Mouse (Mus musculus) testis, adult 2 months (tissue): Measurements from ENCODE around the gene Tmem189. TPM values are rescaled to one million over a fixed set of nuclear protein-coding genes. Genes with fewer than 3 reads are reported as not detected.
"Not testable (repeated sequence)": the region's sequence is repeated elsewhere in the genome, so short reads cannot be mapped to it uniquely, and the experiment has no call there.

Source experiments
- H3K27ac ChIP-seq: fragments of 200-500 bp; 2 replicates; pipeline ENCODE4 v1.5.1; 2012; ENCODE audit warnings: low read depth, low read length; ENCODE audit not compliant: control insufficient read depth, insufficient read depth
- H3K27me3 ChIP-seq: fragments of 200-500 bp; 2 replicates; pipeline ENCODE4 v1.6.1; 2012; ENCODE audit warnings: mild to moderate bottlenecking, low read length, moderate library complexity; ENCODE audit not compliant: control insufficient read depth, insufficient read depth
- H3K36me3 ChIP-seq: fragments of 200-500 bp; 2 replicates; pipeline ENCODE4 v1.6.1; 2012; ENCODE audit warnings: mild to moderate bottlenecking, low read length; ENCODE audit not compliant: control insufficient read depth, insufficient read depth
- H3K4me1 ChIP-seq: fragments of 200-500 bp; 2 replicates; pipeline ENCODE4 v1.6.1; 2012; ENCODE audit warnings: low read length; ENCODE audit not compliant: control insufficient read depth, insufficient read depth
- H3K4me3 ChIP-seq: fragments of 200-500 bp; 2 replicates; pipeline ENCODE4 v1.5.1; 2012; ENCODE audit warnings: low read depth, mild to moderate bottlenecking, low read length, moderate library complexity, mixed read lengths; ENCODE audit not compliant: control insufficient read depth
- CTCF ChIP-seq: fragments of 200-500 bp; IDR thresholded peaks from 2 replicates; pipeline ENCODE4 v1.5.1; 2012; ENCODE audit warnings: low read depth, mild to moderate bottlenecking, inconsistent platforms, low read length, moderate library complexity; ENCODE audit not compliant: control insufficient read depth, insufficient read depth, insufficient replicate concordance
- POLR2A ChIP-seq: fragments of 200-500 bp; IDR thresholded peaks from 2 replicates; pipeline ENCODE4 v1.6.1; 2012; ENCODE audit warnings: low read depth, mild to moderate bottlenecking, inconsistent platforms, low read length, moderate library complexity; ENCODE audit not compliant: control insufficient read depth
- polyA plus RNA-seq: library from polyadenylated mRNA; depleted of rRNA; stranded (reverse); fragments of >200 nt; gene quantifications from 2 replicates; pipeline ENCODE4 v1.2.3, GENCODE M21; 2012

The Tmem189 gene
- polyA plus RNA-seq, 1 experiment, result 97.4 TPM

DNA sequence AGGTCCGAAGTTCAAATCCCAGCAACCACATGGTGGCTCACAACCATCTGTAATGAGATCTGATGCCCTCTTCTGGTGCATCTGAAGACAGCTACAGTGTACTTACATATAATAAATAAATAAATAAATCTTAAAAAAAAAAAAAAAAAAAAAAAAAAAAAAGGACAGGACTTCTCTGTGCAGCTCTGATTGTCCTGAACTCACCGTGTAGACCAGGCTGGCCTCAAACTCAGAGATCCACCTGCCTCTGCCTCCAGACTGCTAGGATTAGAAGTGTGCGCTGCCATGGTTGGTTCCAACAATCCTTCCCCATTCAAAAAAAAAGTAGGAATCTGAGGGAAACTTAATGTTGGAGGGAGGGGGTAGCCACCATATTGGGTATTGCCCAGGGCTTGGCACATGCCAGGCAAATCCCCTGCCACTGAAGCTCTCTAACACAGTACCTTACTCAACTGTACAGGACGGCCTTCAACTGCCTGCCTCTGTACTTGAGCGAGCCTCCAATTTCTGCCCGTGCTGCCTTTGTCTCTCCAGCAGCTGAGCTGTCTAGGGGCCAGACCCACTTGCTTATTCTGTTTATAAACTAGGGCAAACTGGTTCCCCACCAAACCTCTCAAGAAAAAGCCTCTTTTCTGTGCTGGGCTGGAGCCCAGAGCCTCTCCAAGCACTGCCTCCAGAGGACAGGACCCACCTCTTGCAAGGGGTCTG lies 65.1 kb downstream of the Tmem189 start:
- H3K36me3 ChIP-seq, result no peaks in the 10 kb centered on the region; the same call in none of the 2 replicates
- no peaks in the 10 kb centered on the region for H3K27me3 ChIP-seq
- H3K4me1 ChIP-seq, result no peaks in the 10 kb centered on the region
- no peak overlapping the region for H3K4me3 ChIP-seq
- no peak for TF ChIP-seq POLR2A
- no peak for TF ChIP-seq CTCF
- H3K27ac ChIP-seq, result no peak overlapping the region

DNA sequence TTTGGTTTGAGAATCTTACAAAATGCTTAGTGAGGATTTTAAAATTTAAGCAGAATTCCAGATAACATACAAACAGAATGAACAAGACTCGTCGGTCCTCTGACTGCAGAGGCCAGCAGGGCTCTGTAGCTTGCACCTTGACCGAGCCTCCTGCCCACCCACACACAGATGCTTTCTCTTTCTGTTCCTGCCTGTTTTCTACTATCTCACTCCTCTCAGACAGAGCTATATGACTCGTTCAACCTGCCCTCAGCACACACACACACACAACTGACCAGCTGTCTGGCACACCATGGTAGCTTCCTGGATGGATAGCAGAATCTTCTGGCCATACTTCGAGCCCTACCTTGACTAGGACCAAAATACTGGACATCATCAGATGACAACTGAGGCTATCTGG lies 66.7 kb downstream of the Tmem189 start:
- H3K36me3 ChIP-seq, result no peaks in the 10 kb centered on the region
- H3K4me3 ChIP-seq, result no peak overlapping the region
- no peaks in the 10 kb centered on the region for H3K27me3 ChIP-seq
- no peak for TF ChIP-seq POLR2A
- TF ChIP-seq CTCF, result no peak
- no peaks in the 10 kb centered on the region for H3K4me1 ChIP-seq
- H3K27ac ChIP-seq, result no peak overlapping the region

DNA sequence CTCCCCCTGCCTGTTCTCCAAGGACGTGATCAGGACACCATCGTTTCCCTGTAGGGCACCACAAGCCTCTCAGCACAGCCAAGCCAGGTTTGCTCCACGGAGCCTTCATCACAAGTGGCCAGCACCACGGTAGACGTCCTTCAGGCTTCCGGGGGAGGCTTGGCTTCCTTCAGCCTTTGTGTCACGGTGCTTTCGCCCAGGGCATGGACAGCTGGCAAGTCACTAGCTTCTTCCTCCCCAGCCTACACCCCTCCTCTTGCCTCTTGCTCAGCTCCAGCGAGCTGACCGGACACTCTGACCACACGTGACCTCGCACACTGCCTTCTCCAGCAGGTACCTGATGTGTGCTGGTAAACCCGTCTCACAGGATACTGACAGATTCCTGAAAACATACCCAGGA lies 67.3 kb downstream of the Tmem189 start:
- TF ChIP-seq CTCF (no peak), POLR2A (no peak)
- H3K4me1 ChIP-seq, result no peaks in the 10 kb centered on the region
- no peak overlapping the region for H3K4me3 ChIP-seq
- H3K36me3 ChIP-seq, result no peaks in the 10 kb centered on the region
- H3K27ac ChIP-seq, result no peak overlapping the region
- H3K27me3 ChIP-seq, result no peaks in the 10 kb centered on the region

DNA sequence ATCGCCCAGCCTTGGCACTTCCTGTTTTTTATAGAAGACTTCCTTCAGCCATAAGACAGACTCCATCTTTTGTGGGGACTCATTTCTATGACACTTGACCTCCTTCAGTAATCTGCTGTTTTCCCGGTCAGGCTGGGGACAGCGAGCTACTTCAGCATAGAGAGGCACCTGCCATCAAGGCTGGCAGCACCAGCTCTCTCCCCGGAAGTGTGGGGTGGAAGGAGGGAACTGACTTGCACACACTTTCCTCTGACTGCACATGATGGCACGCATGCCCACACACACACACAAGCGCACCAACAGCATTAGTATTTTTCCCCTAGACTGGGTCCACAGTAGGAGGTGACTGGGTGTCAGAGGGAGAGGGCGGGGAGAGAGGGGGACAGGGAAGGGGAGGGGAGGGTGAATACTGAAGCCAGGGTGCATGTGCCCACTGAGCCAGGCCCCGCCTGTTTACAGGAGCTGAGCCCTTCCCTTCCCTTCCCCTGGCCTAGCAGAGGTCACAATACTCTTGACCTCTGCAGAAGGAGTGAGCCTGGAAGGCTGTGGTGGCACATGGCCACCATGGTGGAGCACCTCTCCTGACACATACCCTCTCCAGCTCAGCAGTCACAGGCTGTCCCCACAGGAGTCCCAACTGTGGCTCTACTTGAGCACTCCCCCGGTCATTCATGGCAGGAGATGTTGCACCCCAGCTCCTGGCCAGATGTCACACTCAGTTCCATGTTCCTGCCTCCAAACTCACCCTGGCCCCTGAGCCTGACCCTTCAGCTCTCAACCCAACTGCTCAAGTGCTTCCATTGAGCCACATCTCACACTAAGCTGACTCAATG lies 68.2 kb downstream of the Tmem189 start:
- Histone ChIP-seq H3K4me1 (no peaks in the 10 kb centered on the region), H3K27ac (no peak overlapping the region), H3K4me3 (no peak overlapping the region), H3K27me3 (no peaks in the 10 kb centered on the region), H3K36me3 (no peaks in the 10 kb centered on the region)
- no peak for TF ChIP-seq POLR2A

DNA sequence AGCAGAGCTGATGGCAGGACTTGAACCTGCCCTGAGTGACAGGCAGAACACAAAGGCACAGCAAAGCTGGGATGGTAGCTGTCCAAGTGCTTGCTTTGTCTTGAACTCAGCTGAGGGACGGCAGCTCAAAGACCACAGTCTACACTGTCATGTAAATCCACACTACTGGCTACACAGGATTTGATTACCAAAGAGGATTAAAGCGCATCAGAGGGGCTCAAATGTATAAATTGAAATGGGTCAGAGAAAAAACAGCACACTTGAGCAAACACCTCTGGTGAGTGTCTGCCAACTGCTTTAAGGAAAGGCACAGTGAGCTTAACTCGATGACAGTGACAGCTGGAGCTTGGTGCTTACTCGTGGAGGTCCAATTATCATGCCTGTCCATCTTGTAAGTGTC lies 72.2 kb downstream of the Tmem189 start:
- TF ChIP-seq POLR2A (no peak), CTCF (no peak)
- Histone ChIP-seq H3K36me3 (no peaks in the 10 kb centered on the region), H3K4me3 (no peak overlapping the region), H3K27me3 (no peaks in the 10 kb centered on the region), H3K4me1 (no peaks in the 10 kb centered on the region), H3K27ac (no peak overlapping the region)

DNA sequence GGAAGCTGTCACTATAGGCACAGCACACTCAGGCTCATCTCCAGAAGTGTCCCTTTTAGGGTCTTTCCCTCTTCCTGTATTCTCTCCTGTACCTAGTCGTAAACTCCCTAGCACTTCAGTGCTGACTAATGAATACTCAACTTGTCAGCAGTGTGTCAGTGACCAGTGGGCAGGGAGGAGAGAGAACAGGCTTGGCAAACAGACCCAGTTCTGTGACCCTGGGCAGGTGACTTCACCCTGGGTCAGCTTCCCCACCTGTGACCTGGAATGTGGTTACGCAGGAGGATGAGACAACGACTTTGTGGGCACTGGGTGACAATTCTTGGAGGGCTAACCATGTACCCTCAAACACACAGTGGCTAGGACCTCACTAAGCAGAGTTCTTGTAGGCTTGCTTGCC lies 72.6 kb downstream of the Tmem189 start:
- TF ChIP-seq CTCF, result no peak
- TF ChIP-seq POLR2A, result no peak
- no peaks in the 10 kb centered on the region for H3K36me3 ChIP-seq
- H3K27me3 ChIP-seq, result no peaks in the 10 kb centered on the region
- H3K4me3 ChIP-seq, result no peak overlapping the region
- H3K27ac ChIP-seq, result no peak overlapping the region
- no peaks in the 10 kb centered on the region for H3K4me1 ChIP-seq

DNA sequence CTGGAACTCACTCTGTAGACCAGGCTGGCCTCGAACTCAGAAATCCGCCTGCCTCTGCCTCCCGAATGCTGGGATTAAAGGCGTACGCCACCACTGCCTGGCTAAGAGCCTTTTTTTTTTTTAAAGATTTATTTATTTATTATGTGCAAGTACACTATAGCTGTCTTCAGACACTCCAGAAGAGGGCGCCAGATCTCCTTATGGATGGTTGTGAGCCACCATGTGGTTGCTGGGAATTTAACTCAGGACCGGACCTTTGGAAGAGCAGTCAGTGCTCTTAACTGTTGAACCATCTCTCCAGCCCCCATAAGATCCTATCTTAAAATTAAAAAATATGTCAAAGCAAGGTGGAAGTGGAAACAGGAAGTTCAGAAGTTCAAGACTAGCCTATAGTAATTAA lies 76.3 kb downstream of the Tmem189 start:
- H3K27ac ChIP-seq, H3K4me1 ChIP-seq, H3K36me3 ChIP-seq, H3K4me3 ChIP-seq, H3K27me3 ChIP-seq: not testable (repeated sequence)
